Mouse (Mus musculus): ENCODE data around the gene Cd7.
A peak's percentile ranks its signal among the peaks of the same experiment; 100 is the strongest.

DNA sequence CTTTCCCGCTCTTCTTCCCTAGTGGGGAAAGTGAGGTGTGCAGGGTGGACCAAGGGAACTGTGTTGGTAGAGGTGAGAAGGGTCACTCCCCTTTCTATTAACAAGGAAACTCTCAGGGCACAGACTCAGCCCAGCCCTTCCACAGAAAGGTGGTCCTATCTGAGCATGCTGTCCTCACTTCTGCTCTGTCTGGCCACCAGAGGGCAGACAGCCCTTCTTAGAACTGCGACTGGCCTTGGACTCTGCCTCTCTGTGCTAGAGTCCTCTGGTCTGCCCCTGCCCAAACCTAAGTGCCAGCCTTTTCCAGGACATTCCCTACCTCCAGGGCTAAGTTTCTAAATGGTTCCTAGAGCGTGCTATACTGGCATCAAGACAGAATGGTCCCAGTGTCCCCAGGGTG is 21.5 kb downstream of the Cd7 start:
- peak; percentile 91 for TF ChIP-seq CTCF (IDR thresholded peaks at IDR 0.05; ENCODE audit: low read depth)
- no peak for TF ChIP-seq EP300 (optimal IDR thresholded peaks at IDR 0.05)
